Mouse (Mus musculus) embryonic facial prominence, embryonic 15.5 days (tissue): ENCODE results near the gene Engase. TPM values are rescaled to one million over a fixed set of nuclear protein-coding genes. Genes with fewer than 3 reads are reported as not detected.

Experiments
- ATAC-seq: fragments of 200-750 bp; cut with Nextera tagmentation; 2 replicates; pipeline ENCODE4 v1.8.0; 2017; ENCODE audit warnings: low read depth, moderate TSS enrichment; ENCODE audit not compliant: insufficient number of reproducible peaks, low FRiP score, low TSS enrichment
- H3K27ac ChIP-seq: fragments of 300-500 bp; sonication (generic); replicated peaks from 2 replicates; pipeline ENCODE4 v1.5.1; 2015; ENCODE audit warnings: mild to moderate bottlenecking, inconsistent platforms
- H3K27me3 ChIP-seq: fragments of 300-500 bp; sonication (generic); 2 replicates; pipeline ENCODE4 v1.6.1; 2015; ENCODE audit warnings: inconsistent platforms
- H3K36me3 ChIP-seq: fragments of 300-500 bp; sonication (generic); 2 replicates; pipeline ENCODE4 v1.6.1; 2015; ENCODE audit warnings: mild to moderate bottlenecking, inconsistent platforms
- H3K4me1 ChIP-seq: fragments of 300-500 bp; sonication (generic); 2 replicates; pipeline ENCODE4 v1.6.1; 2015; ENCODE audit warnings: inconsistent platforms
- H3K4me2 ChIP-seq: fragments of 300-500 bp; sonication (generic); replicated peaks from 2 replicates; pipeline ENCODE4 v1.6.1; 2015; ENCODE audit warnings: mild to moderate bottlenecking, inconsistent platforms
- H3K4me3 ChIP-seq: fragments of 300-500 bp; sonication (generic); replicated peaks from 2 replicates; pipeline ENCODE4 v1.5.1; 2015; ENCODE audit warnings: mild to moderate bottlenecking, inconsistent platforms
- H3K9ac ChIP-seq: fragments of 300-500 bp; sonication (generic); 2 replicates; pipeline ENCODE4 v1.6.1; 2015; ENCODE audit warnings: inconsistent platforms
- H3K9me3 ChIP-seq: fragments of 300-500 bp; sonication (generic); replicated peaks from 2 replicates; pipeline ENCODE4 v1.6.1; 2016; ENCODE audit warnings: inconsistent platforms
- WGBS: fragments of 180-500 bp; shearing (Covaris S2); methylation state at CpG from one replicate; pipeline ENCODE4 v1.1.7; 2015; 5-methylcytosine and 5-hydroxymethylcytosine counted together
- polyA plus RNA-seq: library from polyadenylated mRNA; unstranded; fragments of >200 nt; fragmentation: Nextera tagmentation; extraction: Ambion mirVana; gene quantifications from 2 replicates; pipeline ENCODE4 v1.2.1, GENCODE M21; 2015

Gene Engase
- polyA plus RNA-seq, result 8.6 and 8.7 TPM in 2 replicates

DNA sequence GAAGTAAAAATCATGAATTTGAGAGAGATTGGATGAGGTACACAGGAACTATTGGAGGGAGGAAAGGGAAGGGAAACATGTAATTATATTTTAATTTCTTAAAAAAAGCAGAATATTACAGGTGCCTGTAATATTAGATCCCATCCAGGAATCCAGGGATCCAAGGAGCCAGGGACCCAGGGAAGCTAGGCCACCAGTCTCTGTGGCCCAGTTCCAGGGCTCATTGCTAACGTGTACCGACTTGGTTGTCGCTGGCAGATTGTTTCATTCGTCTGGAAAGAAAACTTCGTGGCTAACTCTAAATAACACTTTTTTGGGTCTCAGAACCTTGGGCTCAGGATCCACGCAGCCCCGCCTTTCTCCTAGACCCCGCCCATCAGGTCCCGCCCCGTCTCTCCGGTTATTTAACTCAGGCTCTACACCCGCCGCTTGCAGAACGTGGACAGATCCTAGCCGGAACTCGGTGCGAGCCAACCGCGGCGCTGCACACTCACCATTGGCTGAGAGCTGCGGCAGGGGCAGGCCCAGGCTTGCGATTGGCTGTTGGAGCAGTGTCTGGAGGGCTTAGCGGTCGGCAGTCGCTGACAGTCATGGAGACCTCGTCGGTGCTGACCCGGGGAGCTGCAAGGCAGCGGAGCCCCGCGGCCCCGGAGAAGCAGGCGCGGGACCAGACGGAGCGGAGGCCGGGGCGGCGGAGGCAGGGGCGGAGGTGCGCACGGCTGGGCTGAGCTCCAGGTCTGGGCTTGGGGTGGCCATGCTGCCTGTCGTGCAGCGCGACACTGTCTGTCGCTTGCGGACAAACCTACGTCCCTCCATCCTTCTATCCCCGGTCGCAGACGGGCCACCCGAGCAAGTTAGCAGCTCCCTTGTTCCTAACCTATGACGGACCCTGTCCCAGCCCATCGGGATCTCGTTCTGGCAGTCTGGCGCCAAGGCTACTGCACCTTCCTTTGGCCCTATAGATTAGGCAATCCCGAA, at the start of gene Engase:
Gene Engase (plus strand): TSS at position 434 of the 978 bp plus-strand sequence.
- Histone ChIP-seq H3K9me3 (no peaks in the 10 kb centered on the region), H3K4me3 (peak within 1 kb of the TSS; percentile 86), H3K9ac (peak within 1 kb of the TSS; percentile 77), H3K4me1 (peaks cover 14% of the 10 kb centered on the region), H3K27ac (peak within 1 kb of the TSS; percentile 58; the same call in 1 of the 2 replicates), H3K27me3 (no peaks in the 10 kb centered on the region), H3K4me2 (peak within 1 kb of the TSS; percentile 92), H3K36me3 (0 out of 2 replicates have a peak, but pooled peaks cover 3% of the 10 kb centered on the region)
- under 1% methylated on average over 57 of the region's 57 CpGs for WGBS
- peak; percentile 98 for ATAC-seq

DNA sequence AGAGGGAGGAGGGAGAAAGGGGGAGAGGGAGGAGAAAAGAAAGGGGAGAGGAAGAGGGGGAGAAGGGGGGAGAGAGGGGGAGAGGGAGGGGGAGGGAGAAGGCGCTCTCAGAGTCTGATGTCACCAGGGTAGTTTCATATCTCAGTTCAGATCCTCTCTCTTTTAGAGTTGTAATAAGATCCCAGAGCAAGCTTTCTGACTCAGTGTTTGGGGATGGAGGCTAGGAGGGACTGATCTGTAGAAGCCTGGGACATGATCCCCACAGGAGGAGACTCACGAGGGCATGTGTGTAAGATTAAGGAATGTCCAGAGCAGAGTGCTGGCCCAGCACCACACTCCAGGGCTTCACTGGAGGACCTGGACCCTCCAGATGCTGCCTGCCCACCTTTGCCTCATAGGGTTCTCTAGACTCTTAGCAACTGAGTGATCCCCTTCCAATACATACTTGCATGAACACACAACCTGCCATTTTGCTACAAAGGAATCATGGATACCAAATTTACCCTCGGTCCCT, 49.3 kb upstream of the Engase start:
- peak overlapping the region; percentile 44 for H3K4me3 ChIP-seq
- H3K27ac ChIP-seq, result peak overlapping the region; percentile 86
- H3K9ac ChIP-seq, result no peak overlapping the region
- H3K4me2 ChIP-seq, result peak overlapping the region; percentile 61
- H3K27me3 ChIP-seq, result no peaks in the 10 kb centered on the region
- peaks cover 83% of the 10 kb centered on the region for H3K4me1 ChIP-seq
- no peaks in the 10 kb centered on the region for H3K9me3 ChIP-seq
- H3K36me3 ChIP-seq, result no peaks in the 10 kb centered on the region
- no peak for ATAC-seq
- WGBS, result 32% methylated on average over 3 of the region's 3 CpGs

DNA sequence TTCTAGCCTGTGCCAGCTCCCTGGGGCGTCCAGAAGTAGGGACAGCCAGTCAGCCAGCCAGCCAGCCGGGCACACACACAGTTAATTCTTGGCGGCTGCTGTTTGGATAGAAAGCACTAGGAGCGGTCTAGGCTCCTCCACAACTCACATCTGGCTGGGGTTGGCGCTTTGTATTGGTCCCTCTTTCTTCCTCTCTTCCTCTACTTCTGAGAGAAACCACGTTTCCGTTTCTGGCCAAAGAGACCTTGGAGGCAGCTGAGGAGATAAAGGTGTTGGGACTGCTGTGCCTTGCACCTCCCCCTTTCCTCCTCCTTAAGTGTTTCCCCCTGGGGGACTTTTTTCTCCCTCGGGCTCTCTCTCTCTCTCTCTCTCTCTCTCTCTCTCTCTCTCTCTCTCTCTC, 48.6 kb upstream of the Engase start, which contains the start of gene C1qtnf1:
Gene C1qtnf1 (plus strand): TSS at position 218 of the 400 bp plus-strand sequence.
- peak within 1 kb of the TSS; percentile 44 for H3K4me3 ChIP-seq
- WGBS, result 1% methylated on average over 8 of the region's 8 CpGs
- H3K9ac ChIP-seq, result peak within 1 kb of the TSS; percentile 39
- ATAC-seq, result 0 out of 2 replicates have a peak, but pooled peaks have one; percentile 39
- peak within 1 kb of the TSS; percentile 61 for H3K4me2 ChIP-seq
- H3K4me1 ChIP-seq, result peaks cover 86% of the 10 kb centered on the region
- H3K27ac ChIP-seq, result peak within 1 kb of the TSS; percentile 86
- no peaks in the 10 kb centered on the region for H3K36me3 ChIP-seq
- H3K9me3 ChIP-seq, result no peaks in the 10 kb centered on the region
- H3K27me3 ChIP-seq, result no peaks in the 10 kb centered on the region

DNA sequence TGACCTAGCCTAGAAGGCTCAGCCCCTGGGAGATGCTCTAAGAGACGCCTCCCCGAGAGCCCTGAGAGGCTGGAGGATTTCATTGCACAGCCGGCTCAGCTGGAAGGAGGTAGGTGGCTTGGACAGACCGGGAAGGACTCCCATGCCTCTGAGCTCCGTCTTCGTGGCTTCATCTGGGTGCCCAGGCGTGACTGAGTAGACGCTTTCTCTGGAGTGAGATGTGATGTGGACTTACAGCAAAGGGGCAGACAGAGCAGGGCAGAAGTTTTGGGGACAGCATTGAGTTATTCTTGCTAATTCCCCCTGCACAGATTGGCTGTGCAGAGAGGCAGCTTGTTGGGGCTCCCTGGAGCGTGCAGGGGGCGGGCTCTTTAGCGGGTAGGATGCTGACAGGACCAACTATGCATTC, 48.2 kb upstream of the Engase start:
- Histone ChIP-seq H3K4me1 (peaks cover 86% of the 10 kb centered on the region), H3K4me3 (peak overlapping the region; percentile 44), H3K9me3 (no peaks in the 10 kb centered on the region), H3K4me2 (peak overlapping the region; percentile 61), H3K9ac (peak overlapping the region; percentile 39), H3K36me3 (no peaks in the 10 kb centered on the region), H3K27me3 (no peaks in the 10 kb centered on the region), H3K27ac (peak overlapping the region; percentile 86)
- ATAC-seq, result no peak
- WGBS, result 5% methylated on average over 11 of the region's 11 CpGs

- Histone ChIP-seq H3K4me3 (peak overlapping the region; percentile 44), H3K27ac (peak overlapping the region; percentile 86), H3K4me1 (peaks cover 86% of the 10 kb centered on the region), H3K9ac (peak overlapping the region; percentile 39; the same call in 1 of the 2 replicates), H3K27me3 (no peaks in the 10 kb centered on the region), H3K9me3 (no peaks in the 10 kb centered on the region), H3K36me3 (no peaks in the 10 kb centered on the region), H3K4me2 (peak overlapping the region; percentile 61)
- 34% methylated on average over 8 of the region's 8 CpGs for WGBS
- no peak for ATAC-seq
Measured at GRCm38 (mm10) chr11:118428944-118429709, 47.5 kb upstream of the Engase start.

DNA sequence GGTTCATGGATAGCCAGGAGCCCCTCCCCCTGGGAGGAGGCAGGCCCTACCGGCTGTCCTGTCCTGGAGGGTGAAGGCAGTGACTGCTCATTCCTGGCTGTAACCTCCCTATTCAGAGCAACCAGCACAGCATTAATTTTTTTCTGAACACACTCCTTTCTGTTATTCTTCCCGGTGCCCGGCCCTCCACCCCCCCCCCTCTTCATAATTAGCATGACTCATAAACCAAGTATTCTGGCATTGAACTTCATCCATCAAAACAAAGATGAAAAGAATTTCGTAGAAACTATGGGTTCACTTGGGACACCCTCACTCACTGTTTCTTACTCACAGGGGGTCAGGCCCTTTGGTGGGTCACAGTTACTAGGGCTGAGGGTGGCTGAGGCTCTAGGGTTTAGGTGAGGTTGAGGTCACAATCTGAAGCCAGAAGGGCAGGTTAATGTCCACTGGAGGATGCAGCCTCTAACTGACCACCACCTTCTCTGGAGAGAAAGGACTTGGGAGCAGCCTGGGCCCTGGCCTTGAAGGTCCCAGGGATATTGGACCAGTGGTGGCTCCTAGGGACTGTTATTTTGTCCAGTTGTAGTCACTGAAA, 46.2 kb upstream of the Engase start:
- 8% methylated on average over 4 of the region's 4 CpGs for WGBS
- peak overlapping the region; percentile 61 for H3K4me2 ChIP-seq
- H3K4me1 ChIP-seq, result peaks cover 87% of the 10 kb centered on the region
- 0 out of 2 replicates have a peak overlapping the region, but pooled peaks have one; percentile 44 for H3K4me3 ChIP-seq
- H3K9me3 ChIP-seq, result no peaks in the 10 kb centered on the region
- H3K9ac ChIP-seq, result no peak overlapping the region; the same call in 1 of the 2 replicates
- no peaks in the 10 kb centered on the region for H3K36me3 ChIP-seq
- H3K27ac ChIP-seq, result peak overlapping the region; percentile 86
- no peak for ATAC-seq
- no peaks in the 10 kb centered on the region for H3K27me3 ChIP-seq

- Histone ChIP-seq H3K9ac (no peak overlapping the region), H3K27ac (peak overlapping the region; percentile 63)
Measured at GRCm38 (mm10) chr11:118431100-118431948, 45.3 kb upstream of the Engase start.

DNA sequence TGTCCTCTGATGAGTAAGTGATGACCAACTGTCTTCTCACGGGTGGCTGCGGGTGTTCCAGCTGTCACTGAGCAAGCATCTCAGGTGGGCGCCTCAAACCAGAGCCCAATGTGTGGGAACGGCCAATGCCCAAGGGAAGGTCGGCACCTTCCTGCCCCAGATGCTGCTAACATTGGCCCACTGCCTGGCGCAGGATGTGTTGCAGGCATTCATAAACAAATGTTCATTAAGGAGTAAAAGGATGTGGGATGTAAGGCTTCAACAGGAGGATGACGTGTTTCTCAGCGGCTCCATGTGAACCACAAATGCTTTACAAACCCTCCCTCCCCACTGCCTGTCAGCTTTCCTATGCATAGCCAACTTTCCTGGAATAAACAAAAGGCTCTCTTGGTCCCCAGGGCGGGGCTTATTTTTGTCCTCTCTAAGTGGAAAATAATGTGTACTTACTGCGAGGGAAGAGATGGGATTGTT, 43.2 kb upstream of the Engase start:
- ATAC-seq, result peak; percentile 40; the same call in 1 of the 2 replicates
- WGBS, result 39% methylated on average over 10 of the region's 10 CpGs
- H3K9me3 ChIP-seq, result no peaks in the 10 kb centered on the region
- peaks cover 95% of the 10 kb centered on the region for H3K4me1 ChIP-seq
- no peaks in the 10 kb centered on the region for H3K36me3 ChIP-seq
- peak overlapping the region; percentile 24 for H3K4me3 ChIP-seq
- H3K27me3 ChIP-seq, result no peaks in the 10 kb centered on the region
- H3K27ac ChIP-seq, result peak overlapping the region; percentile 78
- H3K9ac ChIP-seq, result no peak overlapping the region
- H3K4me2 ChIP-seq, result peak overlapping the region; percentile 41

More at GRCm38 (mm10) chr11:118431100-118431948, 45.3 kb upstream of the Engase start:
- H3K36me3 ChIP-seq, result no peaks in the 10 kb centered on the region
- peaks cover 91% of the 10 kb centered on the region for H3K4me1 ChIP-seq
- ATAC-seq, result peak; percentile 34; the same call in 1 of the 2 replicates
- no peaks in the 10 kb centered on the region for H3K9me3 ChIP-seq
- WGBS, result 52% methylated on average over 16 of the region's 16 CpGs
- no peaks in the 10 kb centered on the region for H3K27me3 ChIP-seq
- no peak overlapping the region for H3K4me3 ChIP-seq
- 0 out of 2 replicates have a peak overlapping the region, but pooled peaks have one; percentile 4 for H3K4me2 ChIP-seq

- no peaks in the 10 kb centered on the region for H3K36me3 ChIP-seq
- H3K4me1 ChIP-seq, result peaks cover 95% of the 10 kb centered on the region
- 36% methylated on average over 13 of the region's 13 CpGs for WGBS
- H3K4me3 ChIP-seq, result peak overlapping the region; percentile 24
- no peak for ATAC-seq
- no peaks in the 10 kb centered on the region for H3K9me3 ChIP-seq
- H3K4me2 ChIP-seq, result peak overlapping the region; percentile 41
- no peaks in the 10 kb centered on the region for H3K27me3 ChIP-seq
- H3K27ac ChIP-seq, result peak overlapping the region; percentile 76
- H3K9ac ChIP-seq, result 0 out of 2 replicates have a peak overlapping the region, but pooled peaks have one; percentile 15
Measured at GRCm38 (mm10) chr11:118434093-118434492, 42.5 kb upstream of the Engase start.
